Mouse (Mus musculus) limb, embryonic 11.5 days (tissue): ENCODE measurements around the gene Lrrc58. TPM values are rescaled to one million over a fixed set of nuclear protein-coding genes. Genes with fewer than 3 reads are reported as not detected.

Experiments used
- ATAC-seq: fragments of 200-750 bp; cut with Nextera tagmentation; 2 replicates; pipeline ENCODE4 v1.8.0; 2017; ENCODE audit warnings: low read depth; ENCODE audit not compliant: insufficient number of reproducible peaks, low FRiP score, low TSS enrichment
- DNase-seq: peaks from one replicate; pipeline ENCODE4 v3.0.0-alpha.2; 2015; ENCODE audit warnings: low spot score
- H3K27ac ChIP-seq: fragments of 300-500 bp; sonication (generic); replicated peaks from 2 replicates; pipeline ENCODE4 v1.5.1; 2014; ENCODE audit warnings: low read depth, mild to moderate bottlenecking, low read length
- H3K27me3 ChIP-seq: fragments of 300-500 bp; sonication (generic); 2 replicates; pipeline ENCODE4 v1.6.1; 2014; ENCODE audit warnings: mild to moderate bottlenecking, low read length, mixed read lengths; ENCODE audit not compliant: control insufficient read depth, insufficient read depth
- H3K36me3 ChIP-seq: fragments of 300-500 bp; sonication (generic); 2 replicates; pipeline ENCODE4 v1.6.1; 2014; ENCODE audit warnings: mild to moderate bottlenecking, low read length, moderate library complexity, mixed read lengths; ENCODE audit not compliant: control insufficient read depth, insufficient read depth
- H3K4me1 ChIP-seq: fragments of 300-500 bp; sonication (generic); 2 replicates; pipeline ENCODE4 v1.6.1; 2014; ENCODE audit warnings: low read length, mixed read lengths; ENCODE audit not compliant: control insufficient read depth, insufficient read depth
- H3K4me2 ChIP-seq: fragments of 300-500 bp; sonication (generic); 2 replicates; pipeline ENCODE4 v1.6.1; 2014; ENCODE audit warnings: low read depth, mild to moderate bottlenecking, moderate library complexity; ENCODE audit not compliant: severe bottlenecking
- H3K4me3 ChIP-seq: fragments of 300-500 bp; sonication (generic); 2 replicates; pipeline ENCODE4 v1.5.1; 2014; ENCODE audit warnings: low read depth, low read length
- H3K9ac ChIP-seq: fragments of 300-500 bp; sonication (generic); 2 replicates; pipeline ENCODE4 v1.6.1; 2014; ENCODE audit warnings: mild to moderate bottlenecking, low read length
- H3K9me3 ChIP-seq: fragments of 300-500 bp; sonication (generic); 2 replicates; pipeline ENCODE4 v1.6.1; 2016; ENCODE audit warnings: low read length; ENCODE audit not compliant: control insufficient read depth
- WGBS: fragments of 180-500 bp; shearing (Covaris S2); extraction: QIAGEN DNeasy Blood & Tissue Kit; methylation state at CpG from one replicate; pipeline ENCODE4 v1.1.7; 2014; 5-methylcytosine and 5-hydroxymethylcytosine counted together
- polyA plus RNA-seq: library from polyadenylated mRNA; unstranded; fragments of >200 nt; fragmentation: Nextera tagmentation; extraction: Ambion mirVana; gene quantifications from 2 replicates; pipeline ENCODE4 v1.2.1, GENCODE M21; 2014

Gene Lrrc58
- polyA plus RNA-seq, 1 experiment from 2014 or later: 67.4 TPM

- 81% methylated on average over 7 of the region's 7 CpGs for WGBS
- no peak for ATAC-seq
- H3K9me3 ChIP-seq: no peaks in the 10 kb centered on the region
These were observed 8.0 kb upstream of the Lrrc58 start for GRCm38 (mm10) chr16:37860213-37860612.

GRCm38 (mm10) chr16:37861029-37861428, 7.2 kb upstream of the Lrrc58 start, which contains the start of gene Gm36028:
Gm36028 (minus strand) TSS chr16:37861146.
- Histone ChIP-seq H3K27ac (no peak within 1 kb of the TSS), H3K4me2 (no peak within 1 kb of the TSS), H3K4me1 (no peaks in the 10 kb centered on the region), H3K9ac (no peak within 1 kb of the TSS), H3K27me3 (no peaks in the 10 kb centered on the region), H3K36me3 (no peaks in the 10 kb centered on the region), H3K9me3 (no peaks in the 10 kb centered on the region), H3K4me3 (no peak within 1 kb of the TSS)
- 81% methylated on average over 7 of the region's 7 CpGs for WGBS
- no peak for ATAC-seq
- DNase-seq: no peak

More at GRCm38 (mm10) chr16:37860213-37860612, 8.0 kb upstream of the Lrrc58 start:
- Histone ChIP-seq H3K4me1 (no peaks in the 10 kb centered on the region), H3K27ac (no peak overlapping the region), H3K36me3 (no peaks in the 10 kb centered on the region), H3K4me2 (no peak overlapping the region), H3K27me3 (no peaks in the 10 kb centered on the region), H3K4me3 (no peak overlapping the region), H3K9ac (no peak overlapping the region)
- DNase-seq: no peak

GRCm38 (mm10) chr16:37863876-37864275, 4.3 kb upstream of the Lrrc58 start:
- no peak overlapping the region for H3K9ac ChIP-seq
- H3K4me2 ChIP-seq: no peak overlapping the region
- no peak for DNase-seq
- H3K4me3 ChIP-seq: no peak overlapping the region
- no peak overlapping the region for H3K27ac ChIP-seq
- no peaks in the 10 kb centered on the region for H3K4me1 ChIP-seq
- WGBS: 80% methylated on average over 3 of the region's 3 CpGs
- H3K27me3 ChIP-seq: no peaks in the 10 kb centered on the region
- ATAC-seq: no peak
- H3K36me3 ChIP-seq: no peaks in the 10 kb centered on the region
- H3K9me3 ChIP-seq: no peaks in the 10 kb centered on the region

GRCm38 (mm10) chr16:37865841-37866240, 2.3 kb upstream of the Lrrc58 start:
- peaks cover 6% of the 10 kb centered on the region; the same call in 1 of the 2 replicates for H3K4me1 ChIP-seq

GRCm38 (mm10) chr16:37868506-37869469, 599 bp downstream of the Lrrc58 start:
- Histone ChIP-seq H3K4me3 (peak overlapping the region; percentile 98), H3K9ac (peak overlapping the region; percentile 99), H3K9me3 (no peaks in the 10 kb centered on the region), H3K36me3 (no peaks in the 10 kb centered on the region), H3K27ac (peak overlapping the region; percentile 98), H3K4me2 (peak overlapping the region; percentile 77), H3K27me3 (no peaks in the 10 kb centered on the region), H3K4me1 (peaks cover 6% of the 10 kb centered on the region; the same call in 1 of the 2 replicates)
- ATAC-seq (peak; percentile 63), DNase-seq (peak; percentile 82)
- WGBS: under 1% methylated on average over 81 of the region's 87 CpGs

More at GRCm38 (mm10) chr16:37865841-37866240, 2.3 kb upstream of the Lrrc58 start:
- 90% methylated on average over 9 of the region's 9 CpGs for WGBS
- Histone ChIP-seq H3K27ac (no peak overlapping the region), H3K9ac (no peak overlapping the region), H3K4me3 (no peak overlapping the region), H3K9me3 (no peaks in the 10 kb centered on the region), H3K4me2 (no peak overlapping the region), H3K27me3 (no peaks in the 10 kb centered on the region), H3K36me3 (no peaks in the 10 kb centered on the region)
- no peak for DNase-seq
- no peak for ATAC-seq

- Histone ChIP-seq H3K9ac (peak overlapping the region; percentile 99), H3K36me3 (no peaks in the 10 kb centered on the region), H3K9me3 (no peaks in the 10 kb centered on the region), H3K4me3 (peak overlapping the region; percentile 98), H3K27ac (no peak overlapping the region), H3K27me3 (no peaks in the 10 kb centered on the region), H3K4me1 (peaks cover 6% of the 10 kb centered on the region; the same call in 1 of the 2 replicates), H3K4me2 (peak overlapping the region; percentile 77)
- 35% methylated on average over 4 of the region's 4 CpGs for WGBS
- DNase-seq (no peak), ATAC-seq (no peak)
These were observed 1.5 kb downstream of the Lrrc58 start for GRCm38 (mm10) chr16:37869470-37870231.

GRCm38 (mm10) chr16:37871112-37871715, 3.0 kb downstream of the Lrrc58 start:
- Histone ChIP-seq H3K4me3 (no peak overlapping the region), H3K9ac (no peak overlapping the region), H3K9me3 (no peaks in the 10 kb centered on the region), H3K4me2 (no peak overlapping the region), H3K4me1 (peaks cover 6% of the 10 kb centered on the region; the same call in 1 of the 2 replicates), H3K27ac (no peak overlapping the region), H3K27me3 (no peaks in the 10 kb centered on the region), H3K36me3 (no peaks in the 10 kb centered on the region)
- no peak for DNase-seq
- ATAC-seq: no peak
- WGBS: 89% methylated on average over 4 of the region's 4 CpGs
